Mouse (Mus musculus): ENCODE measurements around the gene Ccdc124.

- no peak for TF ChIP-seq CTCF (IDR thresholded peaks at IDR 0.05; ENCODE audit: insufficient read depth, low read depth, low read length)
- TF ChIP-seq POLR2A (IDR thresholded peaks at IDR 0.05; ENCODE audit: insufficient read depth, low read depth, low read length): no peak
Observed at GRCm38 (mm10) chr8:70887669-70888068, 13.9 kb upstream of the Ccdc124 start.
